Mouse (Mus musculus): ENCODE results near the gene Ptbp3. TPM values are rescaled to one million over a fixed set of nuclear protein-coding genes. Genes with fewer than 3 reads are reported as not detected.

The Ptbp3 gene
- total RNA-seq, 2 experiments from 2014 or later = 6.7 to 10.0 TPM

- intact Hi-C loops (cut with DNase I) = loop anchor here (1.0 kb wide), 1 partner anchor 361 kb away; the partner anchor contains the start of gene Ugcg
Measured at GRCm38 (mm10) chr4:59549977-59550560, 905 bp upstream of the Ptbp3 start.

DNA sequence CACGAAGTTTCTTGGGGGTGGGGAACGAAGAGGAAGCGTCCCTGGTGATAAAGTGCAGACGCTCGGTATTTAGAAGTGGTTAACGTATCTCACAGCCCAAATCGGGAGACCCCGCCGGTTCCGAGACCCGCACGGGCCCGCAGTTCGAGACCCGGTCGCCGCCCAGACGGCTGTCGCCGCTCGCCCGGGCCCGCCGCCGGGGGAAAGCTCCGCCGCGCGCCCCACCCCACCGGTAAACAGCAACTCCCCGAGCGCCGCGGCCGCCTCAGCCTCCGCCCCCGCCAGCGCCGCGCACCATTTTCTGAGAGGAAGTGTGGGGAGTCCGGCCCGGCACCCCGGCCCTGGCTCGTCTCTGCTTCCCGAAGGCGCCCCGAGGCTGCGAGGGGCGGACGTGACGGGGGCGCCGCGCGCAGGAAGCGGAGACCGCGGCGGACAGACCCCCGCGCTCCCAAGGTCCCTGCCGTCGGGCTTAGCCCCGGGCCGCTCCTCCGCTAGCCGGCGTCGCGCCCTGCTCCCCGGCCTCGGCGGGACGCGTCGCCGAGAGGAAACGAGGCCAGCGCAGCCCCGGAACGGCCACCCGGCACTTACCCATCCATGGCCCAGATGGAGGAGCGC is 497 bp downstream of the Ptbp3 start:
- peak; percentile 82 for DNase-seq
- Histone ChIP-seq H3K27ac (peak overlapping the region; percentile 94), H3K4me3 (peak overlapping the region; percentile 96)
- no peak for TF ChIP-seq CTCF (IDR thresholded peaks at IDR 0.05)
- intact Hi-C loops (cut with DNase I) = loop anchor here (1.0 kb wide), 1 partner anchor 359 kb away; the partner anchor contains the start of gene Ugcg

More at GRCm38 (mm10) chr4:59549977-59550560, 905 bp upstream of the Ptbp3 start:
- DNase-seq = no peak
- H3K27ac ChIP-seq = peak overlapping the region; percentile 93
- TF ChIP-seq CTCF (IDR thresholded peaks at IDR 0.05) = no peak
- H3K4me3 ChIP-seq = peak overlapping the region; percentile 96

DNA sequence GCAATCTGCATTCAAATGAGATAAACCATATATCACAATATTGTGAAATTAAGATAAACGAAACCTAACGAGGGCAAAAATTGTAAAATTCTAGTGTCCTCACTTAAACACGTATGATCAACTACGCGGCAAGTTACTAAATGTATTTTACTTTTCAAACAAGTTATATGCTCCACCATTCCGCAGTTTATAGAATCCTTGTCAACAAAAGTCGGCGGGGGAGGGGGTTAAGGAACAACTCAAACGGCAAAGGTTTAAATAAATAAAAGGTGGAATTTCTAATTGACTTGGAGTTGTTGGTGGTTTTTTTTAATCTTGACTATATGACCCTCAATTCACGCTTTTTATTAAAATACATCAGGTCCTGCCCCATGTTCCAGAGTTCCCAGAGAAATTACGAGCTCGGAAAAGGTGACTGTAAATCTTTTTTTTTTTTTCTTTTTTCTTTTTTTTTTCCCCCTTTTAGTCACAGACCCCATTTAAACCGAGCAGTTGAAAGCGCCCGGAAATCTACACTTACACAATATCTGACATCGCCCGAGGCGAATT is 1.1 kb downstream of the Ptbp3 start:
- DNase-seq = no peak
- Histone ChIP-seq H3K4me3 (peak overlapping the region; percentile 96), H3K27ac (peak overlapping the region; percentile 94)
- intact Hi-C loops (cut with DNase I) = no loop called here
- TF ChIP-seq CTCF (IDR thresholded peaks at IDR 0.05) = no peak

- DNase-seq = no peak
- no peak for TF ChIP-seq CTCF (IDR thresholded peaks at IDR 0.05)
- intact Hi-C loops (cut with DNase I) = no loop called here
Measured at GRCm38 (mm10) chr4:59547136-59547889, 1.9 kb downstream of the Ptbp3 start.

DNA sequence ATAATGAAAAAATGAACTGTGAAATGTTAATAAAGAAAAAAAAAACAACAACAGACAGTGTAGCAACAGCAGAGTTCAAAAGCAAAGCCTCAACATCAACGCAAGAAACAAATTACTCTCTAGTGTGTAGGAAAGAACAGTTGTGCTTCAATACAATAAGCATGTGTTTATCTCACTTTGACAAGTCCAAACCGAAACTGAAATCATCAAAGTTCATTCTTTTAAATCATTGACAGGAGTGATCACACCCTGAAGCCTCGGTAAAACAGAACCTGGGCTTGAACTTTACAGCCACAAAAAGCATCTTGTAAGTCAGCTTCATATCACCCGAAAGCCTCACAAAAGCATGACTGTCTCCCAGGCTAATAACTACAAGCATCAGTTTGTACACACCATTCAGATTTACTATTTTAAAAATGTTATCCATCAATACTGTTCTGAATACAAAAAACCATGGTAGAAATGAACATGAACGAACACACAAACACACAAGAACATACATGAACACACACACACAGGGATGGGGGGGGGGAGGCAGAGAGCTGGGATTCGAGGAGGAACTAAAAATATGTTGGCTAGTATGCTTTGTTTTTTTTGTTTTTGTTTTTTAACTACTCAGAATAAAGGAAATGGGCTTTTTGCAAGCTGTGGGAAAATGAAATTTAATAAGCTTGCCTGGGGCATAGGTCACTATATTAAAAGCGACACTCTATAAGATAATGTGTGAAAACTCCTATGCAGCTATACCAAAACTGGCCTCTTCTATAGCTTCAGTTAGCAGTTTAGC is 2.7 kb downstream of the Ptbp3 start:
- DNase-seq = no peak
- Histone ChIP-seq H3K27ac (peak overlapping the region; percentile 94; the same call in 1 of the 2 replicates), H3K4me3 (peak overlapping the region; percentile 96)
- intact Hi-C loops (cut with DNase I) = no loop called here
- TF ChIP-seq CTCF (IDR thresholded peaks at IDR 0.05) = no peak

More at GRCm38 (mm10) chr4:59547136-59547889, 1.9 kb downstream of the Ptbp3 start:
- Histone ChIP-seq H3K4me3 (peak overlapping the region; percentile 96), H3K27ac (peak overlapping the region; percentile 94)

- intact Hi-C loops (cut with DNase I) = no loop called here
- no peak for DNase-seq
- no peak for TF ChIP-seq CTCF (IDR thresholded peaks at IDR 0.05)
Measured at GRCm38 (mm10) chr4:59544654-59545053, 4.5 kb downstream of the Ptbp3 start.

GRCm38 (mm10) chr4:59543006-59543405 is 6.2 kb downstream of the Ptbp3 start:
- DNase-seq = no peak
- TF ChIP-seq CTCF (IDR thresholded peaks at IDR 0.05) = no peak
- intact Hi-C loops (cut with DNase I) = no loop called here
- no peak overlapping the region for H3K27ac ChIP-seq
- no peak overlapping the region for H3K4me3 ChIP-seq

More at GRCm38 (mm10) chr4:59544654-59545053, 4.5 kb downstream of the Ptbp3 start:
- Histone ChIP-seq H3K27ac (no peak overlapping the region), H3K4me3 (no peak overlapping the region)

- intact Hi-C loops (cut with DNase I) = no loop called here
- H3K27ac ChIP-seq = no peak overlapping the region
- no peak for TF ChIP-seq CTCF (IDR thresholded peaks at IDR 0.05)
Measured at GRCm38 (mm10) chr4:59536281-59536680, 12.9 kb downstream of the Ptbp3 start.

GRCm38 (mm10) chr4:59535624-59536023 is 13.5 kb downstream of the Ptbp3 start:
- intact Hi-C loops (cut with DNase I) = no loop called here
- no peak overlapping the region for H3K4me3 ChIP-seq
- no peak for DNase-seq
- no peak for TF ChIP-seq CTCF (IDR thresholded peaks at IDR 0.05)
- H3K27ac ChIP-seq = no peak overlapping the region

More at GRCm38 (mm10) chr4:59536281-59536680, 12.9 kb downstream of the Ptbp3 start:
- H3K4me3 ChIP-seq = no peak overlapping the region
- no peak for DNase-seq

DNA sequence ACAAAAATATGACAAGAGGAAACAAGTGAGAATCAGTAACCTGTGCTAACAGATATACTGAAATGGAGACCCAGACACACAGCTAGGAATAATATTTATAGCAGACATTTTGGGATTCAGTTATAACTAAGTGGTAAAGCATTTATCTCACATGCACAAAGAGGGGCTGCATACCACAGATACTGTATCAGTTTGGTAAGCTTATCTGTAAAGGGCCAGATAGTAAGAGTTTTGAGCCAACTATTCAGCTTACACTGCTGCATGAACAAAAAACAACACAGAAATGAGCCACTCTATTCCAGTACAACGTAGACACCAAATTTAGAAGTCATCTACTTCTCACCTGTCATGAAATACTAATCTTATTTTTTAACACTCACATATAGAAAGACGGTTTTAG is 15.9 kb downstream of the Ptbp3 start:
- DNase-seq = no peak
- no peak overlapping the region for H3K27ac ChIP-seq
- intact Hi-C loops (cut with DNase I) = no loop called here
- H3K4me3 ChIP-seq = no peak overlapping the region
- no peak for TF ChIP-seq CTCF (IDR thresholded peaks at IDR 0.05)

DNA sequence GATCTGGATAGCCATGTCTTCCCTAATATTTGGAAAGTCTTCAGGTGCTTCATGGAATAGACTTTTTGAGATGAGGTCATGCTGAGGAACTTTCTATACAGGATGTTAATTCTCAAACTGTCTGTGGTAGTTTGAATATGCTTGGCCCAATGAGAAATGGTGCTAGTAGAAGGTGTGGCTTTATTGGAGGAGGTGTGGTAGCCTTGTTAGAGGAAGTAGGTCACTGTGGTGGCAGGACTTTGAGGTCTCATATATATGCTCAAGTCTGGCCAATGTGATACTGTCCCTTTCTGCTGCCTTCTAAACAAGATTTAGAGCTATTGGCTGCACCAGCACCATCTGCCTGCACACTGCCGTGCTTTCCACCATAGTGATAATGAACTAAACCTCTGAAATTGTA is 18.0 kb downstream of the Ptbp3 start:
- intact Hi-C loops (cut with DNase I) = no loop called here
- DNase-seq = no peak
- no peak for TF ChIP-seq CTCF (IDR thresholded peaks at IDR 0.05)
- Histone ChIP-seq H3K4me3 (no peak overlapping the region), H3K27ac (no peak overlapping the region)

DNA sequence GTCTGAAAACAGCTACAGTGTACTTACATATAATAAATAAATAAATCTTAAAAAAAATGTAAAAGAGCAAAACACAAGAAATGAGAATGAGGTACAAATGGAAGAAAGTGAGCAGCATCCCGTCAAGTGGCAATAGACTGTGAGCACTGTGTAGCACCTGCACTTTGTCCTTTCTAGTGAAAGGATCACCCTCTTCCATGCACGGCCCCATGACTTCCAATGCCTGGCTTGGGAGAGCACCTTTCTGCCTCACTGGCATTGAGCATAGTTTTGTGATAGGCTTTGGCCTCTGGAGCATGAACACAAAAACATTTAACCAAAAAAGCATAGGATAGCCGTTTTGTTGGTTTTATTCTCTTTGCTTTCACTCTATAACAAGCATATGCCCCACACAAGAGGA is 21.7 kb downstream of the Ptbp3 start:
- no peak for TF ChIP-seq CTCF (IDR thresholded peaks at IDR 0.05)
- Histone ChIP-seq H3K27ac (no peak overlapping the region), H3K4me3 (no peak overlapping the region)
- intact Hi-C loops (cut with DNase I) = no loop called here
- no peak for DNase-seq

Data from gastrocnemius, adult 2 months (tissue).